Mouse (Mus musculus) neural tube, embryonic 11.5 days (tissue): ENCODE data around the gene Stoml1. TPM values are rescaled to one million over a fixed set of nuclear protein-coding genes. Genes with fewer than 3 reads are reported as not detected.

Source experiments
- ATAC-seq: fragments of 200-750 bp; cut with Nextera tagmentation; 2 replicates; pipeline ENCODE4 v1.8.0; 2017; ENCODE audit warnings: moderate number of reproducible peaks, mild to moderate bottlenecking, moderate TSS enrichment, moderate library complexity; ENCODE audit not compliant: insufficient read depth, low FRiP score, low TSS enrichment
- DNase-seq: peaks from one replicate; pipeline ENCODE4 v3.0.0-alpha.2; 2015; ENCODE audit warnings: low spot score
- H3K27ac ChIP-seq: fragments of 300-500 bp; sonication (generic); 2 replicates; pipeline ENCODE4 v1.5.1; 2014; ENCODE audit warnings: low read depth, mild to moderate bottlenecking, low read length
- H3K27me3 ChIP-seq: fragments of 300-500 bp; sonication (generic); 2 replicates; pipeline ENCODE4 v1.6.1; 2014; ENCODE audit warnings: mild to moderate bottlenecking, low read length, mixed read lengths; ENCODE audit not compliant: control insufficient read depth, insufficient read depth
- H3K36me3 ChIP-seq: fragments of 300-500 bp; sonication (generic); 2 replicates; pipeline ENCODE4 v1.6.1; 2014; ENCODE audit warnings: mild to moderate bottlenecking, low read length, moderate library complexity, mixed read lengths; ENCODE audit not compliant: control insufficient read depth, insufficient read depth
- H3K4me1 ChIP-seq: fragments of 300-500 bp; sonication (generic); 2 replicates; pipeline ENCODE4 v1.6.1; 2014; ENCODE audit warnings: low read length, mixed read lengths; ENCODE audit not compliant: control insufficient read depth, insufficient read depth
- H3K4me2 ChIP-seq: fragments of 300-500 bp; sonication (generic); 2 replicates; pipeline ENCODE4 v1.6.1; 2014; ENCODE audit warnings: low read depth, mild to moderate bottlenecking, moderate library complexity
- H3K4me3 ChIP-seq: fragments of 300-500 bp; sonication (generic); 2 replicates; pipeline ENCODE4 v1.5.1; 2014; ENCODE audit warnings: low read depth, low read length
- H3K9ac ChIP-seq: fragments of 300-500 bp; sonication (generic); 2 replicates; pipeline ENCODE4 v1.6.1; 2014; ENCODE audit warnings: mild to moderate bottlenecking, low read length
- H3K9me3 ChIP-seq: fragments of 300-500 bp; sonication (generic); 2 replicates; pipeline ENCODE4 v1.6.1; 2016; ENCODE audit warnings: low read length; ENCODE audit not compliant: control insufficient read depth
- WGBS: fragments of 180-500 bp; shearing (Covaris S2); extraction: QIAGEN DNeasy Blood & Tissue Kit; methylation state at CpG from one replicate; pipeline ENCODE4 v1.1.7; 2014; 5-methylcytosine and 5-hydroxymethylcytosine counted together
- polyA plus RNA-seq: library from polyadenylated mRNA; unstranded; fragments of >200 nt; fragmentation: Nextera tagmentation; extraction: Ambion mirVana; gene quantifications from 2 replicates; pipeline ENCODE4 v1.2.1, GENCODE M21; 2014

Gene Stoml1
- polyA plus RNA-seq, 1 experiment from 2014 or later, result 29.6 TPM

DNA sequence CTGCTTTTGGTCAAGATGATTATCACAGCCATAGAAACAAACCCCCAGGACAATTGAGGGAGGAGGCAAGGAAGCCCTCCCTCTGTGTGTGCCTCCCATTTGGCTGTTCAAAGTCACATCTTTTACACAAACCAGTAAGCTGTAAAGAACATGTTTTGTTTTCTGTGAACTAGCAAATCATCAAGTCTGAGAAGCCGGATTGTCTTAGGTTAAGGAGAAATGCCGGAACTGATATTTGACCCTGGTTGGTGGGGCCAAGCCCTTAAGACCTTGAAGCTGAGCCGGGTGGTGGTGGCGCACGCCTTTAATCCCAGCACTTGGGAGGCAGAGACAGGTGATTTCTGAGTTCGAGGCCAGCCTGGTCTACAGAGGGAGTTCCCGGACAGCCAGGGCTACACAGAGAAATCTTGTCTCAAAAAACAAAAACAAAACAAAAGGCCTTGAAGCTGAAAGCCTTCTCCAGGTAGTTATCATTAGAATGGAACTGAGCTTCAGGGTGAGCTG lies 21.2 kb downstream of the Stoml1 start:
- ATAC-seq, result no peak
- 84% methylated on average over 7 of the region's 7 CpGs for WGBS
- no peaks in the 10 kb centered on the region for H3K27me3 ChIP-seq

DNA sequence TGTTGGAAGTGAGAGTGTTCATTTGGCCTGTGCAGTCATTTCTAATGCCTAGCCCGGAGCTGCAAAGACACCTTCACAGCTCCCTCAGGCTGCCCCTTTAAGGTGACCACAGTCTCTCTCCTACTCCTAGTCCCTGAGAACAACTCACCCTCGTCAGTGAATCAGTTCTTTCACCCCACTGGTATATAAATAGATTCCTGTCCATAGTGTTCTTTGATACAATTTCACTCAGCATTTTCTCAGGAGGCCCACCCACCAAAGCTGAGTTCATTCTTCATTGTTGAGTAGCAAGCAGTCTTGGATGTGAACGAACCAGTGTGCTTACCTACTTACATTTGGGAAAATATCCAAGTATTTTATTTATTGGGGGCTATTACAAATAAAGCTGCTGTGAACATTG lies 21.7 kb downstream of the Stoml1 start:
- Histone ChIP-seq H3K9me3 (no peaks in the 10 kb centered on the region), H3K9ac (no peak overlapping the region), H3K4me3 (no peak overlapping the region), H3K36me3 (no peaks in the 10 kb centered on the region), H3K27ac (no peak overlapping the region), H3K4me2 (no peak overlapping the region), H3K27me3 (no peaks in the 10 kb centered on the region), H3K4me1 (peaks cover 4% of the 10 kb centered on the region; the same call in 1 of the 2 replicates)
- 60% methylated on average over 3 of the region's 3 CpGs for WGBS
- DNase-seq (no peak), ATAC-seq (no peak)

More for the DNA sequence above, 21.2 kb downstream of the Stoml1 start:
- no peak for DNase-seq
- H3K4me1 ChIP-seq, result peaks cover 4% of the 10 kb centered on the region; the same call in 1 of the 2 replicates
- no peaks in the 10 kb centered on the region for H3K9me3 ChIP-seq
- no peaks in the 10 kb centered on the region for H3K36me3 ChIP-seq
- no peak overlapping the region for H3K27ac ChIP-seq
- H3K9ac ChIP-seq, result no peak overlapping the region
- no peak overlapping the region for H3K4me2 ChIP-seq
- no peak overlapping the region for H3K4me3 ChIP-seq

DNA sequence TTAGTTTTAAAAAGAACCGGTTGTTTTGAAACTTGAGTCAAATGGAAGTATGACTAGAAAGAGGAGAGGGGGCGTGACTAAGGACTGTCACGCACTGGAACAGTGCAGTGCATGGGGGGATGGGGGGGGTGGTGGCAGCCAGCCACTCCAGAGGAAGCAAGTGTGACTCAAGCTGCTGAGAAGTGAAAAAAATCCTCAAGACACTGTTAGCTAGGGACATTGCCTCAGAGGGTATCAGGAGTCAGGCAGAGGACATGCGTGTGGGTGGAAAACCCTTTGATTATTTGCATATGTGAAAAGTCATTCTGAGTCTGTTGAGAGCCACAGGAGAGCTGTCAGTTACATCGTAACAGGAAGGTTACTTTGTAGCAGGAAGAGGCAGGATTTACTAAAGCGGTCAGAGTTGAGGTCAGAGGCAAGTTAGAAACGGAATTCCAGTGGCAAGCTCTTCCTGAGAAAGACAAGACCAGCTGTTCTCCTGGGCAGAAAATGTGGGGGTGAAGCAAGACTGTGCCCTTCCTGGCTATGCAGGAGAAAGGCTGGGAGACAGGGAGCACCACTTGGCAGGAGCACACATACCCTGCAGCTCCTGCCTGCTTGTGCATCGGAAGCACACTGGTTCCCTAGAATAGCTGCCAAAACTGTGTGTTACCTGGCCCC lies 22.3 kb downstream of the Stoml1 start:
- no peak overlapping the region for H3K9ac ChIP-seq
- peak overlapping the region; percentile 65 for H3K27ac ChIP-seq

DNA sequence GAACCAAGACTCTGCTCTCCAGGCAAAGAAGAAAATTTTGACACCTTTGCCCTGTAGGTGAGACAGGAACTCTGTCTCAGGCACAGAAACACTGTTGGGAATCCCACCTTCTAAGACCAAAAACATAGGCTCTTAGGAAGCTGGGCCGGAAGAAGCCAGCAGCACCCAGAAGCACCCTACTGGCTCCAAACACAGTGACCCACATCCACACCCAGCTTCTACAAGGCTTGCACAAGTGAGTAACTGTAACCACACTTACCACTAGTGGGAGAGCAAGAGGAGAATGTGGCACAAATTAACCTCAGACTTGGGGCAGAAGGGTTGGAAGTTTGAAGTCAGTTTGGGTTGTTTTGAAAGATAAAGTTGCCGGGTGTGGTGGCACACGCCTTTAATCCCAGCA lies 22.8 kb downstream of the Stoml1 start:
- H3K9ac ChIP-seq, result no peak overlapping the region
- no peaks in the 10 kb centered on the region for H3K36me3 ChIP-seq
- H3K27me3 ChIP-seq, result no peaks in the 10 kb centered on the region
- WGBS, result 81% methylated on average over 3 of the region's 3 CpGs
- no peak overlapping the region for H3K4me3 ChIP-seq
- DNase-seq (no peak), ATAC-seq (no peak)
- H3K27ac ChIP-seq, result peak overlapping the region; percentile 65
- 0 out of 2 replicates have a peak overlapping the region, but pooled peaks have one; percentile 6 for H3K4me2 ChIP-seq
- H3K4me1 ChIP-seq, result peaks cover 4% of the 10 kb centered on the region; the same call in 1 of the 2 replicates
- no peaks in the 10 kb centered on the region for H3K9me3 ChIP-seq

More for the DNA sequence above, 22.3 kb downstream of the Stoml1 start:
- Histone ChIP-seq H3K36me3 (no peaks in the 10 kb centered on the region), H3K9me3 (no peaks in the 10 kb centered on the region), H3K4me3 (no peak overlapping the region), H3K27me3 (no peaks in the 10 kb centered on the region), H3K4me2 (0 out of 2 replicates have a peak overlapping the region, but pooled peaks have one; percentile 6), H3K4me1 (peaks cover 4% of the 10 kb centered on the region; the same call in 1 of the 2 replicates)
- ATAC-seq (no peak), DNase-seq (peak; percentile 20)
- WGBS, result 37% methylated on average over 8 of the region's 8 CpGs

DNA sequence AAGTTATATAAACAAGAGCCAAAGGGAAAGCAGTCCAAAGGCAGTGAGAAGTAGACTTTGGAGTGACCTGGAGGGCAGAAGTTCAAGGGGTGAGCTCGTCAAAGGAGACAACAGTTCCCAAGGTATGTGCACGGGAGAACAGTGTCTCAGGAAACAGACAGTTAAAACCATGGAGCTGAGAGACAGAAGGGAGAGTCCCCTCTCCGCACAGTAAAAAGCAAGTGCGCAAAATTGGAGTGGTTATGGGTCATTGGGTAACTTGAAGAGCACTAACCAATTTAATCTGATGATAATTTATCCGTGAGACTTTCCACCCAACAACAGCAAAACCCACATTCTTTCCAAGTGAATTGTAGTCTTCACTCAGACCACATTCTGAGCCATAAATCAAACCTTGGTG lies 23.4 kb downstream of the Stoml1 start:
- Histone ChIP-seq H3K9ac (no peak overlapping the region), H3K36me3 (no peaks in the 10 kb centered on the region), H3K4me2 (no peak overlapping the region), H3K27me3 (no peaks in the 10 kb centered on the region), H3K4me1 (peaks cover 4% of the 10 kb centered on the region; the same call in 1 of the 2 replicates), H3K27ac (no peak overlapping the region), H3K9me3 (no peaks in the 10 kb centered on the region), H3K4me3 (no peak overlapping the region)
- 38% methylated on average over 5 of the region's 5 CpGs for WGBS
- no peak for DNase-seq
- no peak for ATAC-seq

DNA sequence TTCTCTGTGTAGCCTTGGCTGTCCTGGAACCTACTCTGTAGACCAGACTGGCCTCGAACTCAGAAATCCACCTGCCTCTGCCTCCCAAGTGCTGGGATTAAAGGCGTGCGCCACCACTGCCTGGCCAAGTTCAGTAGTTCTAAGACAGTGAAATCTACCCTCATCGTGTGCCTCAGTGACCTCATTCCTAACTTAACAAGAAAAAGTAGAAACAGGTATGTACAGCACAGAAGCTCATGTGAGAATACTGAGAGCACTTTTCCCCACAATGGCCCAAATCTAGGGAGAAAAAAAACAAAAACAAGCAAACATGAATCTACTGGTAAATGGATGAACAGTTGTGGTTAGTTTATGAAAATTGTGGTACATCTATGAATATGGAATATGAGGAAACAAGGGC lies 25.3 kb downstream of the Stoml1 start:
- H3K4me2 ChIP-seq, result no peak overlapping the region
- DNase-seq, result no peak
- ATAC-seq, result no peak

DNA sequence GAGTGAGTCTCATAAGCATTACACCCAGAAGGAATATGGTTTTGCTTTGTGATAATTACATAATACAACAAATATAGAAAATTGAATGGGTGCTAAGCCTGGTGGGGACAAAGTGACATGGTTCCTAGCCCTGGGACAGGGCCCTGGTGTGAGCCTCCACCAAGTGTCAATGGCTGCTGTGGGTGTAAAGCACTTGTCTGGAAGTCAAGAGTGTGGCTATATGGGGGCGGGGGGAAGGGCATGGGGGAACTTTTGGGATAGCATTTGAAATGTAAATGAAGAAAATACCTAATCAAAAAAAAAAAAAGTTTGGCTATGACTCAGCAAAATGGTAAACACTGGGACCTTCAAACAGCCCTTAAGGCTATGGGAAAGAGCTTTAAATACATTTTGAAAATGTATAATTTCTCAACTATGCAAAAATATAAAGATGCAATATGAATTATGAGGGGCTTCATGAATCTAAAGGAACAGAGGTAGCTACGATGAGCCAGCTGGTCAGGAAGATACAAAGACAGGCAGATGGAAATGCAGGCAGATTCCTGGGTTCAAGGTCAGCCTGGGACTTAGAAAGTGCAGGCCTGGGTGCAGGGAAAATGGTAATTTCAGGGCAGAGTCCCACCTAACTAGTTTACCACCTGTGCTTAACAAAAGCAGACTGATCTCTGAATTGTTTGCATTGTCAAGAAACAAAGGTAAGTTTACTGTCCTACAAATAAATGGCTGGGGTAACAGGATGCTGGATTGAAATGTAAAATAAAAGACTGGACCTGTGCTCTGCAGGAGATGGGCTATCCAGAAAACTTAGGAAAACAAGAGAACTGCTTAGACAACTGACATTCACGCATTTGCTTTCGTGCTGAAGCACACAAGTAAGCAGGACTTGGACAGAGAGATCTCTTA lies 26.1 kb downstream of the Stoml1 start:
- 40% methylated on average over 4 of the region's 4 CpGs for WGBS
- H3K9me3 ChIP-seq, result no peaks in the 10 kb centered on the region
- H3K4me2 ChIP-seq, result no peak overlapping the region

More for the DNA sequence above, 25.3 kb downstream of the Stoml1 start:
- Histone ChIP-seq H3K36me3 (no peaks in the 10 kb centered on the region), H3K27me3 (no peaks in the 10 kb centered on the region), H3K9me3 (no peaks in the 10 kb centered on the region), H3K4me1 (peaks cover 4% of the 10 kb centered on the region; the same call in 1 of the 2 replicates), H3K9ac (no peak overlapping the region), H3K27ac (no peak overlapping the region), H3K4me3 (no peak overlapping the region)
- WGBS, result 91% methylated on average over 4 of the region's 4 CpGs

DNA sequence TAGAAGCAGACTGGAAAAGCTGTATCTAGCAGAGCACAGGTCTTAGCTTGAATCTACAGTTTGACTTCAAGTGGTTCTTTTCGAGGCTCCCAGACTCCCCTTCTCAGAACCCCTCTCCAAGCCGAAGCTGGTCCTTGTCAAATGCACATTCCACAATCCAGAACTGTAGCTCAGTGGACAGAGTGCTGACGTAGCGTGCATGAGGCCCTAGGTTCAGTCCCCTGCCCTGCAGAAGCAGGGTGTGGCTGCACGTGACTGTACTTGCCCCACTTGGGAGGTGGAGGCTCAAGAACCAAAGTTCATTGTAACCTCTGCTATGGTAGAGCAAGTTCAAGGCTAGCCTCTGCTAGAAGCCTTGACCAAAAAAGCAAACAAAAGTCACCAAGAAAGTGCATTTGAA lies 26.8 kb downstream of the Stoml1 start:
- no peak overlapping the region for H3K4me2 ChIP-seq
- ATAC-seq (no peak), DNase-seq (no peak)
- H3K9ac ChIP-seq, result no peak overlapping the region
- H3K36me3 ChIP-seq, result no peaks in the 10 kb centered on the region
- WGBS, result 62% methylated on average over 5 of the region's 5 CpGs
- no peak overlapping the region for H3K27ac ChIP-seq
- H3K9me3 ChIP-seq, result no peaks in the 10 kb centered on the region
- H3K4me1 ChIP-seq, result peaks cover 4% of the 10 kb centered on the region; the same call in 1 of the 2 replicates
- H3K4me3 ChIP-seq, result no peak overlapping the region
- no peaks in the 10 kb centered on the region for H3K27me3 ChIP-seq

More for the DNA sequence above, 26.1 kb downstream of the Stoml1 start:
- ATAC-seq, result no peak
- DNase-seq, result no peak
- H3K27ac ChIP-seq, result no peak overlapping the region
- H3K9ac ChIP-seq, result no peak overlapping the region
- H3K36me3 ChIP-seq, result no peaks in the 10 kb centered on the region
- H3K4me1 ChIP-seq, result peaks cover 4% of the 10 kb centered on the region; the same call in 1 of the 2 replicates
- no peak overlapping the region for H3K4me3 ChIP-seq
- no peaks in the 10 kb centered on the region for H3K27me3 ChIP-seq
